Mouse (Mus musculus) kidney, embryonic 16.5 days (tissue): ENCODE measurements around the gene Emc3. TPM values are rescaled to one million over a fixed set of nuclear protein-coding genes. Genes with fewer than 3 reads are reported as not detected.

ENCODE experiments used
- ATAC-seq: fragments of 200-750 bp; cut with Nextera tagmentation; 2 replicates; pipeline ENCODE4 v1.8.0; 2017; ENCODE audit warnings: moderate TSS enrichment; ENCODE audit not compliant: low FRiP score, low TSS enrichment
- H3K27ac ChIP-seq: fragments of 300-500 bp; sonication (generic); 2 replicates; pipeline ENCODE4 v1.5.1; 2014; ENCODE audit warnings: low read length
- H3K27me3 ChIP-seq: fragments of 300-500 bp; sonication (generic); 2 replicates; pipeline ENCODE4 v1.6.1; 2014; ENCODE audit warnings: low read length, control low read depth, mixed read lengths; ENCODE audit not compliant: insufficient read depth
- H3K36me3 ChIP-seq: fragments of 300-500 bp; sonication (generic); 2 replicates; pipeline ENCODE4 v1.6.1; 2014; ENCODE audit warnings: low read length, control low read depth, mixed read lengths; ENCODE audit not compliant: insufficient read depth
- H3K4me1 ChIP-seq: fragments of 300-500 bp; sonication (generic); 2 replicates; pipeline ENCODE4 v1.6.1; 2014; ENCODE audit warnings: low read length, control low read depth, mixed read lengths; ENCODE audit not compliant: insufficient read depth
- H3K4me2 ChIP-seq: fragments of 300-500 bp; sonication (generic); replicated peaks from 2 replicates; pipeline ENCODE4 v1.6.1; 2014; ENCODE audit warnings: low read depth, low read length
- H3K4me3 ChIP-seq: fragments of 300-500 bp; sonication (generic); 2 replicates; pipeline ENCODE4 v1.5.1; 2014; ENCODE audit warnings: mild to moderate bottlenecking, low read length
- H3K9ac ChIP-seq: fragments of 300-500 bp; sonication (generic); replicated peaks from 2 replicates; pipeline ENCODE4 v1.6.1; 2014; ENCODE audit warnings: low read length
- H3K9me3 ChIP-seq: fragments of 300-500 bp; sonication (generic); 2 replicates; pipeline ENCODE4 v1.6.1; 2016; ENCODE audit warnings: low read length, control low read depth
- WGBS: fragments of 180-500 bp; shearing (Covaris S2); extraction: QIAGEN DNeasy Blood & Tissue Kit; methylation state at CpG from one replicate; pipeline ENCODE4 v1.1.7; 2014; 5-methylcytosine and 5-hydroxymethylcytosine counted together
- polyA plus RNA-seq: library from polyadenylated mRNA; unstranded; fragments of >200 nt; fragmentation: Nextera tagmentation; extraction: Ambion mirVana; gene quantifications from 2 replicates; pipeline ENCODE4 v1.2.1, GENCODE M21; 2015

The Emc3 gene
- polyA plus RNA-seq, 1 experiment from 2014 or later: 122 TPM

- peak overlapping the region; percentile 60 for H3K4me3 ChIP-seq
- H3K4me1 ChIP-seq: peaks cover 19% of the 10 kb centered on the region
- H3K27ac ChIP-seq: peak overlapping the region; percentile 84
- H3K9me3 ChIP-seq: no peaks in the 10 kb centered on the region
- 1% methylated on average over 64 of the region's 65 CpGs for WGBS
- ATAC-seq: peak; percentile 59
- 0 out of 2 replicates have a peak, but pooled peaks cover 2% of the 10 kb centered on the region for H3K36me3 ChIP-seq
- H3K27me3 ChIP-seq: peaks cover 16% of the 10 kb centered on the region; the same call in 1 of the 2 replicates
- H3K9ac ChIP-seq: peak overlapping the region; percentile 73
- H3K4me2 ChIP-seq: peak overlapping the region; percentile 66
Observed at GRCm38 (mm10) chr6:113482477-113483099, 48.9 kb downstream of the Emc3 start.

GRCm38 (mm10) chr6:113480555-113481373 lies 50.7 kb downstream of the Emc3 start:
- Histone ChIP-seq H3K4me1 (peaks cover 19% of the 10 kb centered on the region), H3K9me3 (no peaks in the 10 kb centered on the region), H3K4me2 (no peak overlapping the region), H3K36me3 (no peaks in the 10 kb centered on the region), H3K27ac (no peak overlapping the region), H3K27me3 (peaks cover 16% of the 10 kb centered on the region; the same call in 1 of the 2 replicates), H3K4me3 (no peak overlapping the region), H3K9ac (no peak overlapping the region)
- no peak for ATAC-seq
- 57% methylated on average over 18 of the region's 18 CpGs for WGBS

DNA sequence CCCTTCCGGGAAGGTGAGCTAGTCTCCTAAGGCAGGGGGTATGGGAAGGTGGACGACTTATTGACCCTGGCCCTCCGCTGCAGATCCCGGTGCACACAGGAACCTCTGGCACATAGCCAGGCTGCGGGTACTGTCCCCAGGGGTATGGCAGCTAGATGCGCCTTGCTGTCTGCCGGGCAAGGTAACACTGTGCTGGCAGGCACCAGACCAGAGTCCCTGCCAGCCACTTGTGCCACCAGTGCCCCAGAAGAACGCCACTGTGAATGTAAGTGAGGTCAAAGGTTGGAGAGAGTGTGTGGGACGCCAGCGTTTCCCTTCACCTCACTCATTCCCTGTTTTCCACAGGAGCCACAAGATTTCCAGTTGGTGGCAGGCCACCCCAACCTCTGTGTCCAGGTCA lies 52.5 kb downstream of the Emc3 start:
- WGBS: 80% methylated on average over 10 of the region's 10 CpGs
- no peak for ATAC-seq
- no peak overlapping the region for H3K27ac ChIP-seq
- peaks cover 16% of the 10 kb centered on the region for H3K4me1 ChIP-seq
- peaks cover 16% of the 10 kb centered on the region; the same call in 1 of the 2 replicates for H3K27me3 ChIP-seq
- H3K4me3 ChIP-seq: no peak overlapping the region
- H3K4me2 ChIP-seq: no peak overlapping the region
- H3K9me3 ChIP-seq: no peaks in the 10 kb centered on the region
- no peaks in the 10 kb centered on the region for H3K36me3 ChIP-seq
- no peak overlapping the region for H3K9ac ChIP-seq

GRCm38 (mm10) chr6:113477353-113477752 lies 54.1 kb downstream of the Emc3 start:
- H3K27me3 ChIP-seq: peaks cover 16% of the 10 kb centered on the region; the same call in 1 of the 2 replicates
- no peaks in the 10 kb centered on the region for H3K36me3 ChIP-seq
- no peaks in the 10 kb centered on the region for H3K9me3 ChIP-seq
- H3K27ac ChIP-seq: no peak overlapping the region
- H3K4me3 ChIP-seq: no peak overlapping the region
- no peak for ATAC-seq
- no peak overlapping the region for H3K4me2 ChIP-seq
- 30% methylated on average over 7 of the region's 7 CpGs for WGBS
- peaks cover 13% of the 10 kb centered on the region; the same call in 1 of the 2 replicates for H3K4me1 ChIP-seq
- no peak overlapping the region for H3K9ac ChIP-seq

DNA sequence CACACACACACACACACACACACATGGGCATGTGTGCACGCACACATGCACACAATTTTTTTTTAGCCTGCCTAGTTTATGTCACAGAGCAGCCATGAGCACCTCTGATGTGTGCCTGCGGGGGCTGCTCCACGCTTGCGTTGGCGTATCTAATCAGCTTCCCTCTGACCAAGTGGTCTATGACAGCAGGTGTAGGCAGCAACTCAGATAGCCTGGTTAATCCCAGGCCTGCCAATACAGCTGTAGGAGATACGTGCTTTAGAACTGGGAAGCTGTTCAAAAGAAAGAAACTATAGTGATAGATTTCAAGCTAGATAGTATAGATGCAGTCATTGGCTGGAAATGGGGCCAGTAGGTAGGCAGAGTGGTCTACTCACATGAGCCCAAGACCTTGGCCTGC lies 57.7 kb downstream of the Emc3 start:
- H3K36me3 ChIP-seq: no peaks in the 10 kb centered on the region
- WGBS: 79% methylated on average over 6 of the region's 6 CpGs
- no peak for ATAC-seq
- H3K27me3 ChIP-seq: peaks cover 5% of the 10 kb centered on the region
- H3K9me3 ChIP-seq: no peaks in the 10 kb centered on the region
- no peak overlapping the region for H3K9ac ChIP-seq
- H3K27ac ChIP-seq: no peak overlapping the region
- H3K4me3 ChIP-seq: no peak overlapping the region
- no peak overlapping the region for H3K4me2 ChIP-seq
- H3K4me1 ChIP-seq: peaks cover 28% of the 10 kb centered on the region

DNA sequence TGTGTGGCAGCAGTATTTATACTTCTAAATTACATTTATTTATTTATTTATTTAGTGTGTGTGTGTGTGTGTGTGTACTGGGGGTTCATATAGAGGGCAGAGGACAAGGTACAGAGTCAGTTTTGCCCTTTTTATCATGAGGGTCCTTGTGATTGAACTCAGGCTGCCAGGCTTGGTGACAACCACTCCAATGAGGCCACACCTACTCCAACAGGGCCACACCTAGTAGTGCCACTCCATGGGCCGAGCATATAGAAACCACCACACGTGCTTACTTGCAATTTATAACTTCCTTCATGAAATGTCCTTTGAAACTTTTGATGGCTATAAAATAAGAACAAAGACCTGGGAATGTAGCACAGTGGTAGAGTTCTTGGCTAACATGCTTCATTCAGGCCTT lies 58.2 kb downstream of the Emc3 start:
- Histone ChIP-seq H3K36me3 (no peaks in the 10 kb centered on the region), H3K4me1 (peaks cover 28% of the 10 kb centered on the region), H3K9ac (no peak overlapping the region), H3K27ac (no peak overlapping the region), H3K4me2 (no peak overlapping the region), H3K4me3 (no peak overlapping the region), H3K9me3 (no peaks in the 10 kb centered on the region), H3K27me3 (peaks cover 5% of the 10 kb centered on the region)
- 68% methylated on average over 2 of the region's 2 CpGs for WGBS
- no peak for ATAC-seq

DNA sequence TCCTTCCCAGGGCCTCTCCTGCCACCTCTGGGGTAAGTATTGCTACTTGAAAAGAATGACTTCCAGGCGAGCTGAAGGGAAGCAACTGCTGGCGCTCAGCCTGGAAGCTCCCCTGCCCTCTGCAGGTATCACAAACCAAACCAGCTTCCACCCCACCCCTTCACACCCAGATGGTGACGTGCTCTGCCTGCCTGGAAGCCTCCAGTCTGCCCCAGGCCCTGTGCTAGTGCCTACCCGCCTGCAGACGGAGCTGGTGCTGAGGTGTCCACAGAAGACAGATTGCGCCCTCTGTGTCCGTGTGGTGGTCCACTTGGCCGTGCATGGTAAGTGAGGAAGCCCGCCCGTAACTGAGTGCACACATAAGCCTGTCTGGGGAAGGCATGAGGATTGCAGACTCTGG lies 59.4 kb downstream of the Emc3 start:
- Histone ChIP-seq H3K4me2 (peak overlapping the region; percentile 62), H3K9ac (peak overlapping the region; percentile 73; the same call in 1 of the 2 replicates), H3K9me3 (no peaks in the 10 kb centered on the region), H3K4me1 (peaks cover 28% of the 10 kb centered on the region), H3K36me3 (no peaks in the 10 kb centered on the region), H3K4me3 (no peak overlapping the region), H3K27me3 (peaks cover 5% of the 10 kb centered on the region), H3K27ac (peak overlapping the region; percentile 78; the same call in 1 of the 2 replicates)
- 75% methylated on average over 10 of the region's 10 CpGs for WGBS
- no peak for ATAC-seq

GRCm38 (mm10) chr6:113471297-113471936 lies 60.0 kb downstream of the Emc3 start, which contains the start of gene Il17rc:
Il17rc (plus strand) TSS chr6:113471427.
- H3K4me2 ChIP-seq: peak within 1 kb of the TSS; percentile 62
- H3K9ac ChIP-seq: peak within 1 kb of the TSS; percentile 73
- peaks cover 28% of the 10 kb centered on the region for H3K4me1 ChIP-seq
- peaks cover 5% of the 10 kb centered on the region; the same call in 1 of the 2 replicates for H3K27me3 ChIP-seq
- WGBS: 20% methylated on average over 12 of the region's 12 CpGs
- no peaks in the 10 kb centered on the region for H3K36me3 ChIP-seq
- H3K9me3 ChIP-seq: no peaks in the 10 kb centered on the region
- peak; percentile 76 for ATAC-seq
- peak within 1 kb of the TSS; percentile 78 for H3K27ac ChIP-seq
- peak within 1 kb of the TSS; percentile 40 for H3K4me3 ChIP-seq

DNA sequence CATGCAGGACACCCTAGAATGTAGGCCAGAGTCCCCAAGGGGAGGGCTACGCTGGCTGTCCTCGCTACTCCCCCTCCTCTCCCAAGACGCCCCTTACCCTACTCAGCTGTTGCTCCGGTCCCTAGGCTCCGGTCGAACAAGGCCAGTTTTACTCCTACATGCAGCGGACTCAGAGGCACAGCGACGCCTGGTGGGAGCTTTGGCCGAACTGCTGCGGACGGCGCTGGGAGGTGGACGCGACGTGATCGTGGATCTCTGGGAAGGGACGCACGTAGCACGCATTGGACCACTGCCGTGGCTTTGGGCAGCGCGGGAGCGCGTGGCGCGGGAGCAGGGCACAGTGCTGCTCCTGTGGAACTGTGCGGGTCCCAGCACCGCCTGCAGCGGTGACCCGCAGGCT lies 62.0 kb downstream of the Emc3 start:
- Histone ChIP-seq H3K4me2 (peak overlapping the region; percentile 73), H3K9me3 (no peaks in the 10 kb centered on the region), H3K4me1 (peaks cover 28% of the 10 kb centered on the region), H3K9ac (peak overlapping the region; percentile 63), H3K27me3 (peaks cover 5% of the 10 kb centered on the region; the same call in 1 of the 2 replicates), H3K4me3 (peak overlapping the region; percentile 37), H3K36me3 (no peaks in the 10 kb centered on the region), H3K27ac (no peak overlapping the region)
- ATAC-seq: peak; percentile 52
- 1% methylated on average over 31 of the region's 31 CpGs for WGBS
